Mouse (Mus musculus) ES-E14 (cell line): Measurements from ENCODE around the gene Ptprn2.
A peak's percentile ranks its signal among the peaks of the same experiment; 100 is the strongest.

Experiments used
- CHD2 ChIP-seq: IDR thresholded peaks from 2 replicates; pipeline ENCODE4 v1.6.1; 2014; ENCODE audit warnings: mild to moderate bottlenecking, low read depth, low read length, inconsistent platforms
- MAFK ChIP-seq: IDR thresholded peaks from 2 replicates; pipeline ENCODE4 v1.6.1; 2014; ENCODE audit warnings: mild to moderate bottlenecking, low read depth, low read length, inconsistent platforms; ENCODE audit not compliant: insufficient read depth
- ZC3H11A ChIP-seq: IDR thresholded peaks from 2 replicates; pipeline ENCODE4 v1.6.1; 2012; ENCODE audit warnings: low read depth, mild to moderate bottlenecking, inconsistent platforms, low read length, borderline replicate concordance
- ZNF384 ChIP-seq: IDR thresholded peaks from 2 replicates; pipeline ENCODE4 v1.6.1; 2012; ENCODE audit warnings: low read depth, low read length, inconsistent platforms

DNA sequence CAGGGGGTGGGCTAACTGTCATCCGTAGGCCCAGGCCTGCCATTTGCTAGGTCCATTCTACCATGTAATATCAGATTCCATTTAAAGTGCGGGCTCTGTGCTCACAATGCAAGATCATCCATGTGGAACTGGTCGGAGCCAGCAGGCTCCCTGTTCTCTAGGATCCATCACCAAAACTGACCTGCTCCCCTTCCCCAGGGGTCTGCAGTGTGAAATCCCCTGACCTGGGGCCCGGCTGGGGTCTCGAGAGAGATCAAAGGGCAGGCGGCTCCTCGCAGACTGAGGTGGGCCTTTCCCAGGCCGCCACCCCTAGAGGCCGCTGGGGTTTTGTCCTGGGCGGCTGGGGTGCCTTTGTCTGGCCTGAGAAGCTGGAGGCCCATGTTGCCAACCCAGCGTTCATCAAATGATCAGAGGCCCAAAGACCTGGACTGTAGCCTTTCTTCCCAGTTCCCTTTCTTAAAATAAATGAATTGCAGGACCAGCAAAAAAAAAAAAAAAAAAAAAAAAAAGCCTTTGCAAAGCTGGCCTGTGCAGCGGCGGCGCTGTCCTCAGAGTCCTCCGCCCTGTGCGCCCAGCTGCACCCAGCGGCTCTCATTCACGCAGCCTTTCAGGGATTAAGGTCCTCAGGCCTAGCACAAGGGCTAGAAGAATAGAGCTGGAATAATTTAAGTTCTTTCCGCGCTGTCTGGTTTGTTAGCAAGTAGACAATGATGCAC is 771.8 kb downstream of the Ptprn2 start:
- no peak for TF ChIP-seq ZC3H11A
- TF ChIP-seq MAFK, result no peak
- TF ChIP-seq CHD2, result no peak
- peak; percentile 90 for TF ChIP-seq ZNF384
